Mouse (Mus musculus): ENCODE measurements around the gene Hemk1.

DNA sequence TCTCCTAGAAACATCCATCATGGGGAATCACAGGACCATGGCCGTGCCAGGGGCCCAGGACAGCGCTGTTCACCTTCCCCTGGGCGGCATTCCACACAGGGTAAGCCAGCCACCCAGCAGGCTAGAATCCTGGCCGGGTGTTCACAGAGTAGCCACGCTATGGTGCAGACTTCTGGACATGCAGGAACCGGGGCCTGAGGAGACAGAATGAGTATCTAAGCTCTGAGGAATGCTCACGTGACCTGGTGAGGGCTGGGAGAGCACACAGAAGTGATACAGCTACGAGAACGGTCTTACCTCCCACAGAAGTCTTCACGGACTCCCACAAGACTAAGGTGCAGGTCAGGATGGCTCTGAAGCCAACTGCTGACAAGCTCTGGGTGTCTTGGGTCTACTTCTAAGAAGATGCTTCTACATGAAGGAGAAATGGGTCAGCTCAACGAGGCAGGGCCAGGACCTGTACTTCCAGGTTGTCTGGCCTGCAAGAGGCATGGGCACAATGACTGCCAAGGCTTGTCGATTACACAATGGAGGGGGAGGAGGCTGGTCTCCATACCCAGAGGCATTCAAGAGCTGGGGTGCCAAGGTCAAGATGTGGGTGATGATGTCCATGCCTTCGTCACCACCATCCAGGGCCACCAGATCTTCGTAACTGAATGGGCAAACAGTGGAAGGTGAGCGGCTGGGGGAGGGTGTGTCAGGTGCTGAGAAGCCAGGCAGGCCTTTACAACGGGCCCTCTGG lies 10.1 kb downstream of the Hemk1 start:
- no peak for TF ChIP-seq POLR2A (IDR thresholded peaks at IDR 0.05; ENCODE audit: insufficient read length, low read depth)
- TF ChIP-seq MYOG (IDR thresholded peaks at IDR 0.05; ENCODE audit: control insufficient read depth in 1 of 3, insufficient read depth in 1 of 3, insufficient read length in 2 of 3, low read depth in 2 of 3), result no peak
- no peak for TF ChIP-seq TCF12 (IDR thresholded peaks at IDR 0.05; ENCODE audit: insufficient read depth, poor library complexity, severe bottlenecking)
- TF ChIP-seq CEBPB (IDR thresholded peaks at IDR 0.05; ENCODE audit: insufficient read depth, poor library complexity, severe bottlenecking), result no peak
- no peak for TF ChIP-seq SRF (IDR thresholded peaks at IDR 0.05; ENCODE audit: control insufficient read depth, insufficient read length, low read depth)
- no peak for TF ChIP-seq USF1 (IDR thresholded peaks at IDR 0.05; ENCODE audit: low read depth)
- TF ChIP-seq POLR2AphosphoS2 (IDR thresholded peaks at IDR 0.05; ENCODE audit: insufficient read length, low read depth), result no peak
- no peak for TF ChIP-seq E2F4 (IDR thresholded peaks at IDR 0.05; ENCODE audit: insufficient read depth)
- no peak for TF ChIP-seq TCF3 (IDR thresholded peaks at IDR 0.05; ENCODE audit: insufficient read length, low read depth)
- no peak for TF ChIP-seq REST (IDR thresholded peaks at IDR 0.05; ENCODE audit: insufficient read depth, insufficient read length)
- no peak for TF ChIP-seq MAX (IDR thresholded peaks at IDR 0.05; ENCODE audit: low read depth)
- no peak for TF ChIP-seq MYOD1 (IDR thresholded peaks at IDR 0.05; ENCODE audit: control insufficient read depth in 1 of 3, insufficient read length in 2 of 3, low read depth in 2 of 3)
